Mouse (Mus musculus) liver, embryonic 14.5 days (tissue): ENCODE results near the gene Mn1. TPM values are rescaled to one million over a fixed set of nuclear protein-coding genes. Genes with fewer than 3 reads are reported as not detected.

Source experiments
- ATAC-seq: fragments of 200-750 bp; cut with Nextera tagmentation; 2 replicates; pipeline ENCODE4 v1.8.0; 2017; ENCODE audit warnings: moderate number of reproducible peaks, mild to moderate bottlenecking, moderate library complexity; ENCODE audit not compliant: insufficient read depth
- DNase-seq, 3 experiments: peaks; one replicate each; pipeline ENCODE4 v3.0.0-alpha.2; 2012 to 2013; ENCODE audit warnings: low read depth in 3 of 3, low spot score in 3 of 3
- H3K27ac ChIP-seq: fragments of 300-500 bp; sonication (generic); 2 replicates; pipeline ENCODE4 v1.5.1; 2014; ENCODE audit warnings: moderate library complexity, mild to moderate bottlenecking, control low read depth, inconsistent platforms
- H3K27me3 ChIP-seq: fragments of 300-500 bp; sonication (generic); 2 replicates; pipeline ENCODE4 v1.6.1; 2014; ENCODE audit warnings: mild to moderate bottlenecking, low read length, moderate library complexity; ENCODE audit not compliant: control insufficient read depth, insufficient read depth
- H3K36me3 ChIP-seq: fragments of 300-500 bp; sonication (generic); replicated peaks from 2 replicates; pipeline ENCODE4 v1.6.1; 2014; ENCODE audit warnings: low read depth; ENCODE audit not compliant: control insufficient read depth, insufficient read depth
- H3K4me1 ChIP-seq, 2 experiments: fragments of 200-500 bp in 1 of 2; fragments of 300-500 bp in 1 of 2; sonication (generic) in 1 of 2; replicated peaks; 2 replicates each; pipeline ENCODE4 v1.6.1; 2012 to 2014; ENCODE audit warnings: antibody characterized with exemption in 1 of 2, inconsistent platforms in 1 of 2, low read length in 1 of 2; ENCODE audit not compliant: control insufficient read depth in 2 of 2, insufficient read depth in 2 of 2
- H3K4me2 ChIP-seq: fragments of 300-500 bp; sonication (generic); 2 replicates; pipeline ENCODE4 v1.6.1; 2014; ENCODE audit warnings: low read depth, mild to moderate bottlenecking, control low read depth, moderate library complexity
- H3K4me3 ChIP-seq, 2 experiments: fragments of 200-500 bp in 1 of 2; fragments of 300-500 bp in 1 of 2; sonication (generic) in 1 of 2; 2 replicates each; pipeline ENCODE4 v1.5.1; 2012 to 2014; ENCODE audit warnings: low read depth in 2 of 2, low read length in 2 of 2, mild to moderate bottlenecking in 2 of 2, control low read depth in 1 of 2, inconsistent platforms in 1 of 2, moderate library complexity in 1 of 2; ENCODE audit not compliant: insufficient read depth in 1 of 2
- H3K9ac ChIP-seq: fragments of 300-500 bp; sonication (generic); replicated peaks from 2 replicates; pipeline ENCODE4 v1.6.1; 2014; ENCODE audit warnings: mild to moderate bottlenecking, control low read depth, moderate library complexity
- H3K9me3 ChIP-seq: fragments of 300-500 bp; sonication (generic); 2 replicates; pipeline ENCODE4 v1.6.1; 2016; ENCODE audit warnings: low read length, mixed read lengths; ENCODE audit not compliant: control insufficient read depth
- CTCF ChIP-seq: IDR thresholded peaks from 2 replicates; pipeline ENCODE4 v1.5.1; 2016; ENCODE audit warnings: antibody characterized with exemption, low read depth, control low read depth
- EP300 ChIP-seq: IDR thresholded peaks from 2 replicates; pipeline ENCODE4 v1.6.1; 2016; ENCODE audit warnings: antibody characterized with exemption, low read depth
- WGBS: fragments of 180-500 bp; shearing (Covaris S2); extraction: QIAGEN DNeasy Blood & Tissue Kit; methylation state at CpG from one replicate; pipeline ENCODE4 v1.1.7; 2014; ENCODE audit not compliant: insufficient replicate concordance; 5-methylcytosine and 5-hydroxymethylcytosine counted together
- polyA plus RNA-seq, 2 experiments: library from polyadenylated mRNA; depleted of rRNA in 1 of 2; stranded (reverse) in 1 of 2; unstranded in 1 of 2; fragments of >200 nt; fragmentation: Nextera tagmentation in 1 of 2; extraction: Ambion mirVana in 1 of 2; gene quantifications; 2 replicates each; pipeline versions ENCODE4 v1.2.1 to v1.2.3; 2012 to 2014

The Mn1 gene
- polyA plus RNA-seq, 2 experiments: 0.44 to 0.81 TPM

DNA sequence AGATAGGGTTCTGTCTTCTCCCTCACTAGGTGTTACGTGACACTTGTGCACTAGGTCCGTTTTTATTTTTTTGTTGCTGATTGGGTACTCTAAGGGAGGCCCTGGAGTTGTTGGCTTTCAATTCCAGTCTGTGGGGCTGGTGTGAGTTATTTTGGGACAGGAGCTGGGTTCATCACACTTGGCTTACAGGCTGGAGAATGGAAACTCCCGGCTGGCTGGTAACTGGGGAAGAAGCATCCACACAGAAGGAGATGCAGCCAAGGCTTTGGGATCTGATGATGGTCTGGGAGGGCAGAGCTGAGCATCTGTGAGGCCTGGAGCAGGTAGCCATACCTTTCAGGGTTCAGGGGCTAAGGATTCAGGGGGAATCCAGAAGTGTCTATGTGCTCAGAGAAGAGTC lies 6.5 kb upstream of the Mn1 start:
- no peak overlapping the region for H3K27ac ChIP-seq
- DNase-seq (no peak), ATAC-seq (no peak)
- H3K9me3 ChIP-seq: no peaks in the 10 kb centered on the region
- 59% methylated on average over 3 of the region's 3 CpGs for WGBS
- no peak overlapping the region for H3K4me2 ChIP-seq
- TF ChIP-seq EP300 (no peak), CTCF (no peak)
- H3K4me1 ChIP-seq: 0 out of 4 replicates have a peak, but pooled peaks cover 0 to 3% of the 10 kb centered on the region in 2 experiments
- H3K36me3 ChIP-seq: no peaks in the 10 kb centered on the region
- H3K9ac ChIP-seq: no peak overlapping the region
- no peak overlapping the region for H3K4me3 ChIP-seq
- peaks cover 11% of the 10 kb centered on the region for H3K27me3 ChIP-seq

DNA sequence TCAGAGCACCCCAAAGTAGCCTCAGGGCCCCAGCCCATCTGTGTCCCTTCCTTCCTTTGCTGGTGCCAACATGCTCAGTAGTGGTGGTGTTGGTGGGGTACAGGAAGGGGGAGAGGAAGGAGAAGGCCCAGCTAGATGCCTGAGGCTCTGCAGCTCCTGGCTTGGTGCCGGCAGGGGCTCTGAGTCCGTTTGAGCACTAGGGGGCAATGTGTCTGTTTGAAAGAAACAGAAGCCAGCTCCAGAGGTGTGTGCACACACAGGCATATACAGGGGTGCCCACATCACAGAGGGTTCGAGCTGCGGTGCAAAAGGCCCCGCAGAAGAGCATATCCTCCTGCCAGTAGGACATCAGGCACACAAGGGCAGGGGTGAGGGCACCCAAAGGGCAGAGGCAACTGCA lies 3.0 kb upstream of the Mn1 start:
- no peak overlapping the region for H3K4me3 ChIP-seq
- ATAC-seq (no peak), DNase-seq (peak in 1 of 3 experiments; percentile 20)
- no peaks in the 10 kb centered on the region for H3K4me1 ChIP-seq
- no peak overlapping the region for H3K9ac ChIP-seq
- WGBS: 0% methylated on average over 5 of the region's 5 CpGs
- H3K9me3 ChIP-seq: no peaks in the 10 kb centered on the region
- no peak overlapping the region for H3K4me2 ChIP-seq
- TF ChIP-seq EP300: no peak
- TF ChIP-seq CTCF: peak; percentile 73
- peaks cover 46% of the 10 kb centered on the region for H3K27me3 ChIP-seq
- H3K36me3 ChIP-seq: no peaks in the 10 kb centered on the region
- no peak overlapping the region for H3K27ac ChIP-seq

DNA sequence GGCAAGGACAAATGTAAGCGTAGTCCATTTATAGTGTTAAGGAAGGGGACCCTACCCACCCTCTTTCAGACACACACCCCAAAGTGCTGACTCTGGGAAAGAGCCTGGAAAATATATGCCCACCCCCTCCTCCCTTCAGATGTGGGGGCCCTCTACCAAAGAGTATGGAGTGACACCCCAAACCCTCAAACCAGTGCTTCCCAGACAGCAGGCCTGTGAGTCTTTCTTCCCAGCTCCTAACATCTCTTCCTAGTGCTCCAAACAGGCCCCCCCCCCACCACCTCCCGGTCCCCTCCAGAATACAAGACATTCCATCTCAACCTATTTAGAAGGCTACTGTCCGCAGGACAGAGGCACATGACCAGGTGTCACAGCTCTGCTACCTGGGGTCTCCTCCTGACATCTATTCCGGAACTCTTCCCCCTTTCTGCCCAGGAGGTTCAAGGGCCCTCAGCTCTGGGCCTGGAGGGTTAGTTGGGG lies 2.4 kb upstream of the Mn1 start:
- H3K27ac ChIP-seq: no peak overlapping the region
- H3K36me3 ChIP-seq: no peaks in the 10 kb centered on the region
- no peak overlapping the region for H3K9ac ChIP-seq
- H3K4me1 ChIP-seq: no peaks in the 10 kb centered on the region
- H3K4me2 ChIP-seq: no peak overlapping the region
- DNase-seq (no peak), ATAC-seq (no peak)
- H3K4me3 ChIP-seq: no peak overlapping the region
- H3K9me3 ChIP-seq: no peaks in the 10 kb centered on the region
- TF ChIP-seq EP300: no peak
- TF ChIP-seq CTCF: no peak
- H3K27me3 ChIP-seq: peaks cover 53% of the 10 kb centered on the region
- WGBS: 42% methylated on average over 4 of the region's 4 CpGs

DNA sequence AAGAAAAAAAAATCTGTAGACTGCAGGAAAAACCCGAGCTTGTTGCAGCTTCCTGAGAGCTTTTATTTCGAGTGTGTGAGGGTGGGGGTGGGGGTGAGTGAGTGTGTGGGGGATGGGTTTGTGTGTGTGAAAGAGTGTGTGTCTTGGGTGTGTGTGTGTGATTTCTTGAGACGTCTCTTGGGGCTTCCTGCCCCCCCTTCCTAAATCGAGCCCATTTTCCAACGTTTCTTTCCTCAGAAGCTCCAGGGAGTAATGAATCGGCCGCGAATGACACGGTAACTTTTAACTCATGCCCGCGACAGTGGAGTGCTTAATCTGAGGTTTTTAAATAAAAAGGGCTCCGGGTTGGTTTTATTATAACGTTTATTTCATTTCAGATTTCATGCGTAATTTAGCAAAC lies 1.6 kb upstream of the Mn1 start:
- WGBS: 3% methylated on average over 14 of the region's 14 CpGs
- Histone ChIP-seq H3K27me3 (peaks cover 60% of the 10 kb centered on the region), H3K9ac (no peak overlapping the region), H3K27ac (no peak overlapping the region), H3K4me2 (peak overlapping the region; percentile 5; the same call in 1 of the 2 replicates), H3K36me3 (no peaks in the 10 kb centered on the region), H3K9me3 (no peaks in the 10 kb centered on the region), H3K4me1 (no peaks in the 10 kb centered on the region), H3K4me3 (no peak overlapping the region)
- TF ChIP-seq EP300 (no peak), CTCF (no peak)
- no peak for DNase-seq
- no peak for ATAC-seq

DNA sequence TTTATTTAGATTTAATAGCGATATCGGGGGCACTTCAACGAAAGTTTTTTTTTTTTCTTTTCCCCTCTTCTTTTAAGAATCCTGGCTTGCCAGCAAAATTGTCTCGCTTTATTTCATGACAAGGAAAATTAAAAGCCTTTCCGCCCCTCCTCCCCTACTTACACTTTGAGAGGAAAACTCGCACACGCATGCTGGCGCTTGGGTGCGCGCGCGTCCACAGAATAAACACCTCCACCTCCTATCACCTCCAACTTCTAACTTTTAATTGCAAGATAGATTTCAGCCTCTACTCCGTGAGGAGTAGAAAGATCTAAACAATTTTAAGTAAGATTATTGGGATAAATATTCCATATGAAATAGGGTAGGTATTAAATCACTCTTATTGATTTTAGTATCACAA lies 1.1 kb upstream of the Mn1 start:
- WGBS: 3% methylated on average over 13 of the region's 13 CpGs
- DNase-seq: no peak
- no peaks in the 10 kb centered on the region for H3K36me3 ChIP-seq
- TF ChIP-seq CTCF (no peak), EP300 (no peak)
- ATAC-seq: no peak
- peaks cover 65% of the 10 kb centered on the region for H3K27me3 ChIP-seq
- peak overlapping the region; percentile 60 for H3K4me2 ChIP-seq
- H3K27ac ChIP-seq: no peak overlapping the region
- no peaks in the 10 kb centered on the region for H3K9me3 ChIP-seq
- no peak overlapping the region for H3K9ac ChIP-seq
- no peaks in the 10 kb centered on the region for H3K4me1 ChIP-seq
- H3K4me3 ChIP-seq: no peak overlapping the region
